Mouse (Mus musculus) ovary, postnatal 14 days (tissue): Measurements from ENCODE around the gene Olfr1168.
"Not testable (repeated sequence)": the region's sequence is repeated elsewhere in the genome, so short reads cannot be mapped to it uniquely, and the experiment has no call there.

ENCODE experiments used
- DNase-seq: peaks from one replicate; pipeline ENCODE4 v3.0.0; 2022; ENCODE audit warnings: low spot score

The Olfr1168 gene

GRCm38 (mm10) chr2:88181580-88181979, at the start of gene Olfr1168:
Gene Olfr1168, plus strand, starts transcription at chr2:88181880.
- no peak for DNase-seq

- DNase-seq = not testable (repeated sequence)
Observed at GRCm38 (mm10) chr2:88155093-88155492, 26.6 kb upstream of the Olfr1168 start, which contains the start of gene Olfr1167. Gene Olfr1167, minus strand, starts transcription at chr2:88155193.

DNA sequence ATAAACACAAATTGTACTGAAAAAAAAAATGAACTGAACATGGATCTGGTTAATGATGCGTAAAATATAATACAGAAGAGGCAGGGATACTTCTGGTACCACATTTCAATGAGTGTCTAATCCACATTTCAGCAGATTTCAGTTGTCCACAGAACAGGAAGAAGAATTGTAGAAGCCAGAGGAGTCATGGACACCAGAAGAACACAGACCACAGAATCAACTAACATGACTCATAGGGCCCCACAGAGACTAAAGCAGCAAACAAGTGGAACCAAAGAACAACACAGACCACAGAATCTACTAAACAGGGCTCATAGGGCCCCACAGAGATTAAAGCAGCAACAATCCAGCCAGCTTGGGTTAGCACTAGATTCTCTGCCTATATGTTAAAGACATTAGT, 39.1 kb downstream of the Olfr1168 start:
- DNase-seq = no peak

GRCm38 (mm10) chr2:88228234-88228633, 46.6 kb downstream of the Olfr1168 start, which contains the start of gene Olfr1170:
Gene Olfr1170, minus strand, starts transcription at chr2:88228334.
- no peak for DNase-seq
